Mouse (Mus musculus) NIH3T3 (cell line): ENCODE measurements around the gene Mgll.

Source experiments
- DNase-seq: peaks from one replicate; pipeline ENCODE4 v3.0.0-alpha.2; 2012; ENCODE audit warnings: low read depth

Gene Mgll

DNA sequence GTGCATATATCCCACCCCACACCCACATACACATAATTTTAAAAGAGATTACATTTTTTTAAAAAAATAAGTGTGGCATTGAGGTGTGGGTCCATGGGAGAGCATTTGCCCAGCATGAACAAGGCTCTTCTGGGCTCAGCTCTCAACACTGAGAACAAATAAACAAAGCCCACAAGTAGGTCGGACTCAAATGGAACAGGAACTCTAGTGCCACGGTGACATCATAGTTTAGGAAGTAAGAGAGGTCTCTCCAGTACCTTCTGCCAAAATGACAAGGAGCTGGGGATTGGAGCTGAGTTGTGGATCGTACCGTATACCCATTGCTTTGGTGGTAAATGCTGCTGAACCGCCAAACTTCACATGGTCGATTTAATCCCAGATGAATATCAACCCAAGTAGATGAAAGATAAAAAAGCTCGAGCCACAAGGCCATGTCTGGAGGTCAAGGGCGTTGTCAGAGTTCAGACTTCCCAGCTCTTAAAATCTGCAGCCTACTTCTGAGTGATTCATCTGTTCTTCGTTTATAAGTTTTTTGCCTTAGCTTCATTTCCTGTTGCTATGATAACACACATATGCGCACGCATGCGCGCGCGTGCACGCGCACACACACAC, 80.9 kb downstream of the Mgll start:
- no peak for DNase-seq

DNA sequence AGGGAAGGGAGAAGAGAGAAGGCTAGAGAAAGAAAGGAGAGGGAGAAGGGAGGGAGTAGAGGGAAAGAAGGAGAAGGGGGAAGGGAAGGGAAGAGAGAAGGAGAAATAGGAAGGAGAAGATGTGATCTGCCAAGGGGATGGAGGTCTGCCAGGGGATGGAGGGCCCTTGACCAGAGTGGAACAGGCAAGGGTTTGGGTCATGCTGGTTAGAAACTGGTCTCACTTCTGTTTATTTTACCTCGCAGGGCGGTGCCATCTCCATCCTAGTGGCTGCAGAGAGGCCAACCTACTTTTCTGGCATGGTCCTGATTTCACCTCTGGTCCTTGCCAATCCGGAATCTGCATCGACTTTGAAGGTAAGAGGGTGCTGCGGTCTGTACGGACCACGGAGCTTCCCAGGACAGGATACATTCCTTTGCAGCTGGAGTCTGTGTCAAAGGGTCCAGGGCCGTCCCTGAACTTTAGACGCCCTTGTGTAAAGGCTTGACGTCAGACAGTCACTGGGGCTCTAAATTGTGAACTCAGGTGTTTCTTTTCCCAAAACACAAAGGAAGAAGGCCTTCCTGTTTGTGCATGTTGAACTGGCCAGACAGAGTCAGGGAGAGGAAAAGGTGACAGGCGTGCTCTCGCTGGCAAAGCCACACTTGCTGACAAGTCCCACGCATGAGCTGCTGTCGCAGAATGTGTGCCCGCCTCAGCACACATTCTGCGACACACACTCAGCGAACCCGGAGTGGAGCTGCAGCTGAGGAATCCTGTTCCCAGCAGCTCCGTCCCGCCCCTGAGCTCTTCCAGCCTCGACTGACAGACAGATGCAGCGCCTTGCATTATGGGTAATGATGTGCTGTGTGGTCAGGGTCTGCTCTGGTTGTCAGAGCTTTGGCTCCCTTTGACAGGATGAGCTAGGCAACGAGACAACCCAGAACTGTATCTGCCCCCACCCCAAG, 85.2 kb downstream of the Mgll start:
- DNase-seq: no peak

DNA sequence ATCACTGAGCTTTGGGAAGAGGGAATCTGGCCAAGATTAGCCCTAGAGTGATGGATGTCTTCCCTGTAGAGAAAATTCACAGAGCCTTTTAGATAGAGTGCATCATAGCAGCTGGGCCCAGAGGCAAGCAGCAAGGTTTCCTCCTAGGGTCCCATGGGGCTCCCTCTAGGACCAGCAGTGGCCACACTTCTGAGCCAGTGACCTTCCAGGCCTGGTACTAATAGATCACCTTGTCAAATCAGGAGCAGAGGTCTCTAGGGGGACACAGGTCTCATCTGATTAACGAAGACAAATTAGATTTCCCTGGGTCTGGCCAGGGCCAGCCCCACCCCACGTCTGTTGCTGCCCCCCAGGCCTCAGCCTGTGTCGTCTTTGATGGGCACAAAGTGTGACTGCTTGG, 86.1 kb downstream of the Mgll start:
- DNase-seq: no peak

DNA sequence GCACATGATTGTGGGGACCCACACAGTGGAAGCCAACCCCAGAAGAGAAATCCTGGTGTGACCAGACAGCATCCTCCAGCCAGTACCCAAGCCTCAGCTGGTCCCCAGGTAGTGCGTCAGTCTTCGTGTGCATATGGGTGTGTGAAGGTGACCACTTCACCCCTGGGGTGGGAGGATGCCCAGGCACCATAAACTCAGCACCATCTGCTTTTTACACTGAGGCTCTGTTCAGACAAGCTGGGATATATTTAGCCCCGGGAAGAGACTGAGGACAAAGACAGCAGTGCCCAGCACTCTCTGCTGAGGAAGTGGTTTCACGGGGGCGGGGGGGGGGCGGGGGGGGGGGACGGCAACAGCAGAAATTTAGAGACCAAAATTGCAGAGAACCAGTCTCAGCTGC, 87.2 kb downstream of the Mgll start:
- DNase-seq: no peak

DNA sequence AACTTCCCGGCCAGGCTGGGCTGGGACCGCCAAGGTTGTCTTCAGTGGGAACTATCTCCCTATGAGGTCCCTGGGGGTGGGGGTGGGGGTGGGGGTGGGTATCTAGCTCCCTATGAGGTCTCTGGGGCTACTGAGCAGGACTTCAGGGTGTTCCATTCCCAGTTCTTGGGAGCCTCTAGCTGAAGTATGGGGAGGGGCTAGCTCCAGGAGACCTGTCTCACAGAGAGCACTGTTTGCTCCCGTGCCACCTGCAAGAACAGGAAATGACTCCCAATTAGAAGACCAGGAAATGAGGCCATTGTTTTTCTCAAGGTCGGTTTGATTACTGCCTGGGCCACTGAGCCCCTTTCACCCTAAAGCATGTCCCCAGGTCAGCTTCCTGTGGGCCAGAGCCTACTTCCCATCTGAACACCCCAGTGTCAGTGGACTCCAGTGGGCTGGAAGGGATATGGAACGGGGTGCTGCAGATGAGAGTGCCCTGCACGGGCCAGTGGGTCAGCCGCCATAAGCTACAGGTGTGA, 87.7 kb downstream of the Mgll start:
- no peak for DNase-seq

DNA sequence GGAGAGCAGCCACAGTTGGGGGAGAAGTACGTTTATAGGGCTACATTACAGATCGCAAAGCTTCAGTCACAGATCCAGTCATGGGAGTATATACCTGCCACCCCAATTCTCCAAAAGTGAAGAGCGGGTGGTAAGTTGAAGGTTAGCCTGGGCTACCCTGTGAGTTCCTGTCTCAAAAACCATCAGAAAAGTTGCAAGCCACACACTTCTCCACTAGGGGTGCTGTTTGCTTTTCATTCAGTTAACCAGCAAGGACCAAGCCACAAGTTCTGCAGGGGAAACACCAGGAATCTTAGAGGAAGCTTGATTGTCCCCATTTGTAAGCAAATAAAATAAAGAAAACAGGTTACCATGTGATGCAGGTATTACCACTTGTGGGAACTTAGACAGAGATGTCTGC, 88.7 kb downstream of the Mgll start:
- DNase-seq: peak; percentile 75

DNA sequence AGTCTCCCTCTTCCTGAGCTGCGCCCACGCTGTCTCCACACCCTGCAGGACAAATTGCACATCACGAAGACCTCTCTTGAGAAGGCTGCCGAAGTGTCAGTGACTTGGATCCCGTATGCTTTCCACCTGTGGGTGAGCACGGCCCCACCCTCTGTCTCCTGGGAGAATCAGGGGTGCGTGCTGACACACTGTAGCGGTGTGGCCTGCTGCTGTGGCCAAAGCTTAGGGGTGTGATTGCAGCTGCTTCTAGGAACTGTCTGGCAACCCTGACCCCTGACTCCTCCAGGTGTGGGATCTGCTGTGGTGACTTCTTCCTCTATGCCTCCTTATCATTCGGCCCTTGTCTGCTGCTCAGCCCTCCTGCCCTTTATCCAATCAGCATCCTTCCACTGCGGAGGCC, 89.6 kb downstream of the Mgll start:
- no peak for DNase-seq

DNA sequence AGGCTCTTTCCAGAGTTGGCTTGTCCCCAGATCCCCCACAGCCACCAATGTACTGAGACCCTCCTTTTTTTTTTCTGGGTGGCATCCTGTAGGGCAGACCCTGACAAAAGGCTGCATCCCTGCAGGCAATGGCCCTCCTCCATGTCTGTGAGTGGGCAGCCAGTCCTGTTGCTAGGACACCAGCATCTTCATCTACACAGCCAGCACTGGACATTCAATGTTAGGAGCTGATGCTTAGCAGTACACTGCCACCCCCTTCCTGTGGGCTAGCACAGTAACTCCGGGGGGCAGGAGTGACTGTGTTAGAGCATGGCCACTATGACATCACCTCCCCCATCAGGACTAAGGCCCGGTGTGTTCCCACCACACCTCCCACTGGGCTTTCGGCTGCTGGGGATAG, 90.8 kb downstream of the Mgll start:
- no peak for DNase-seq

DNA sequence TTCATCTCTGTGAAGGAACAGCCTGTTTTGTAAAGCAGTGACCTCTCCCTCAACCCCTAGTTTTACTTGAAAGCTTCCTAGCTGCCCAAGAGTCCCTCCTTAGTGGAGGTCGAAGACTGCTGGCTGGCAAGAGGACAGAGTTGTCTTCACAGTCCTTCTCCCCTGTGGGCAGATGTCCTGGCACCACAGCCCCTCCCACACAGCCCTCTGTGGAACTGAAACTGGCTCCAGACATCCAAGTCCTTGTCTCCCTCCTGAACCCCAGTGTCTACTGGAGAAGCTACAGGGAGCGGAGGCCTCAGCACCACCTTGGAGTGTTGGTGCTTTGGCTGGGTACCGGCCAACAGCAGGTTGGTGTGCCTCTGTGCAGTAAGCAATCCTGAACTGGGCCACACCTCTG, 91.3 kb downstream of the Mgll start:
- no peak for DNase-seq

DNA sequence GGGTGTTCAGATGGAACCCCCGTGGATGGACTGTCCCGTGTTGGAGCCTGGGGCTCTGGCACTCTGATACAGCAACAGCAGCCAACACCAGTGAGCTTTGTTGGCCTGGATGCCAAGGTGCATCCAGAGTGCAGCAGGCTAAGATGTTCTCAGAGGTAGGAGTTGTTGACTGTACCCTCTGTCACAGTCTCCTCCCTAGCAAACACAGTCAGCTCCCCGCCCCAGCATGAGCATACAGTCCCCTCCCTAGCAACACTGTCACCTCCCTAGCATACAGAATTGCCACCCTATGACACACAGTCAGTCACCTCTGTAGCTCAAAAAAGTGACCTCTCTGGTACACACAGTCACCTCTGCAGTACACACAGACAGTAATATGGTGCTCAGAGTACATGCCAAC, 92.7 kb downstream of the Mgll start:
- DNase-seq: no peak

DNA sequence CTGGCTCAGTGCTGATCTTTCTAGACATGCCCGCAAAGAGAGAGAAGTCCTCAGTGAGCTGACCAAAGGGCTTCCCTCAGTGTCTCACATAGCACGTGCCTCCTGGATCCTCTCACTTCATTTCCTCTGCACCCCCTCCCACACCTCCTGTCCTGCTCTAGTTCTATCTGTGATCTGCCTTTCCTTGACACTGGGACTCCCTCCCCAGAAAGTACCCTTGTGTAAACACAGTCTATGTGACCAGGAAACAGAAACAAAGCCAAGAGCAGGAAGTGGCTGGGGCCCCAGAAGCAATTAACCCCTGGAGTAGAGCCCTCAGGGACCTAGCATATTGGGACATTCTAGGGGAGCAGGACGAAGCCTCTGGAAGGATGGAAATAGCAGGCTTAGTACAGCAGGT, 96.6 kb downstream of the Mgll start:
- no peak for DNase-seq

DNA sequence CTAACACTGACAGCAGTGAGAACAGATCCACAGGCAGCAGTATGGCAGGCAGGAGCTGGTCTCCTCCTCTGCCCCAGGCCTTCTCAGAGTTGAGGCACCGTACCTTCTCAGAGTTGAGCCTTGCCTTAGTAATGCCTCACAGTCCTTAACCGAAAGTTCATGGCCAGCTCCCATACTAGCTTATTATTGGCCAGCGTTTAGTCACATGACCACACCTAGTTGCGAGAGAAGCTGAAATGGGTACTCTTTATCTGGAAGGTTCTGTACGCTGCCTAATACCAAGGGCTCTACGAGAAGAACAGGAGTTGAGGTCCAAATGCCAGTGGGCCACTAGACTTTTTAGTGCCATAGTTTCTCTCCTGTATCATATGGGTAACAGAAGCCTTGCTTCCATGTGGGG, 97.1 kb downstream of the Mgll start:
- no peak for DNase-seq

DNA sequence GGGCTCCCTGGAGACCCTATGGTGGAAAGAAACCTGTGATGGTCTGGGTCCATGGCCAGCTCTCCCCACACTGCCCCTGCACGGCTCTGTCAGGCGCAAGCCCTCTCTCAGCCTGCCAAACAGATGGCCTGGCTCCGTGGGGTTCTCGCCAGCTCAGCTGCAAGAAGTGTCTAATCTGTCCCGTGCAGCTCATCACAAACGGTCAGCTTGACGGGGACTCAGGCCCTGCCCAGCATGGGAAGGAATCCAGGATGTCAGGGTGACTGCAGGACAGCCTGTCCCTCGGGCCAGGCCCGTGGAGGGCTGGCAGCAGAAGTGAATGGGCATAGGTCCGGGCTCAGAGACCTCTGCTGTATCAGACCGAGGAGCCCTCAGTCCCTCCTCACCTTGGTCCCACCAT, 97.7 kb downstream of the Mgll start:
- DNase-seq: no peak

DNA sequence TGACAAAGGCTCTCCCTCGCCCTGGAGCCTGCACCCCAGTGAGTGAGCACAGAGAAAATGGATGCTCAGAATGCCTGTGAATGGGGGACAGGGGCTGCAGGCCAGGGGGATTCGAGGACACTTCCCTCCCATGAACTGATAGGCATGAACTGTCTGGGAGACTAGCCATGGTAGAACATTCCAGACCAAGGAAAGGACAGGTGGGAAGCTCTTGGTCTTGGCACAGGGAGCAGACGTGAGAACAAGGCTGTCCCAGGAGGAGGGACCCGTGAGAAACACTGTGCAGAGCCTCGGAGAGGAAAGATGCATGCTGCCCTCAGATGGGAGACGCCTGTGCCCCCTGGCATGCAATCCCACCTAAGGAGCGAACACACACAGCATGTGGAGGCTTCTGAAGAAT, 100.0 kb downstream of the Mgll start:
- DNase-seq: no peak

DNA sequence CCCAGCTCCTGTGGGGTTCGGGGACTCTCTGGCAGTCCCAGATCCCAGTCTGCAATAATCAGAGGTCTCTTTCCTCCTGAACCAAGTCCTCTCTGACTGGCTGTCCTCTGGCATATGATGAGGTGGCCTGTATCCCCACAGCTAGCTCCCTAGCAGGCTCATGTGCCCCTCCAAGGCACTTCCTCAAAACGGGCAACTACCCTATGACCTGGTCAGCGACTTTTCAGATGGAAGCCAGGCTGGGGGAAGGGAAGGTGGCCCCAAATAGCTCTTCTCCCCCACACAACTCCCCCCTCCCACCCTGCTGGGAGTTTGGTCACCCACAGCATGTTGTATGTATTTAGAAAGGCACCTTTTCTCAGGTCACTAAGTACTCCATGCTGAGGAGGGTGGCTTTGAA, 101.9 kb downstream of the Mgll start:
- no peak for DNase-seq

DNA sequence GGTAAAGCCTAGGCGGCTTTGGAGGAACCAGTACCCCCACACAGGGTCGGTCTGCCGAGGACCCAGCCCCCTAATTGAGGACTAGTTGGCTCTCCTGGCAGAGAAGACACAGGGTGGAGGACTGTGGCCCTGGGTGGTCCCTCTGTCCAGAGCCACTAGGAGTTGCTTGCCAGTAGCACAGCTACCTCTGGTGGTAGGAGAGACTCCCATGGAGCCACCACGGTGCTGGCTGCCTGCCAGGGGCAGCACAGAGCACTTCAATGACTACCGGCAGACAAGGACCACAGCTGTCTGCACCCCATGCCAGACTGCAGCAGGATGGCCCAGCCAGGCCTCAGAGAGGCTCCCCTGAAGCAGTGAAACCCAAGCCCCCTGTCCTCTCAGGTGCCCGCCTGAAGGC, 102.3 kb downstream of the Mgll start:
- peak; percentile 32 for DNase-seq

DNA sequence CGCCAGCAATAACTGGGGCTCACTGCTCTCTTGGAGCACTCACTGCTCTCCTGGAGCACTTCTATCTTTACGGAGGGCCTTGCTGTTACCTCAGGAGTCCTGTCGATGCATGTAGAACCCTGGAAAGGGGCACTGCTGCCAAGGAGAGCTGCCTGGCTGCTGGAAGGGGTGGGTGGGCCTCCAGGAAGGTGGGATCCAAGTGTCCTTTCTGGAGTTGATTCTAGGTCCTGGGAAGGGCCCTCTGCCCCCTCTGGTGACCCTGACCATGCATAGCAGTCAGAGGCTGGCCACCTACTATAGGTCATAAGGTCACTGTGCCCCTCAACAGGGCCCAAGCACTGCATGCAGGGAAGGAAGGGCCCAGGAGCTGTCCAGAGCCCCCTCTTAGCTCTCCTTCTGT, 102.8 kb downstream of the Mgll start:
- no peak for DNase-seq

DNA sequence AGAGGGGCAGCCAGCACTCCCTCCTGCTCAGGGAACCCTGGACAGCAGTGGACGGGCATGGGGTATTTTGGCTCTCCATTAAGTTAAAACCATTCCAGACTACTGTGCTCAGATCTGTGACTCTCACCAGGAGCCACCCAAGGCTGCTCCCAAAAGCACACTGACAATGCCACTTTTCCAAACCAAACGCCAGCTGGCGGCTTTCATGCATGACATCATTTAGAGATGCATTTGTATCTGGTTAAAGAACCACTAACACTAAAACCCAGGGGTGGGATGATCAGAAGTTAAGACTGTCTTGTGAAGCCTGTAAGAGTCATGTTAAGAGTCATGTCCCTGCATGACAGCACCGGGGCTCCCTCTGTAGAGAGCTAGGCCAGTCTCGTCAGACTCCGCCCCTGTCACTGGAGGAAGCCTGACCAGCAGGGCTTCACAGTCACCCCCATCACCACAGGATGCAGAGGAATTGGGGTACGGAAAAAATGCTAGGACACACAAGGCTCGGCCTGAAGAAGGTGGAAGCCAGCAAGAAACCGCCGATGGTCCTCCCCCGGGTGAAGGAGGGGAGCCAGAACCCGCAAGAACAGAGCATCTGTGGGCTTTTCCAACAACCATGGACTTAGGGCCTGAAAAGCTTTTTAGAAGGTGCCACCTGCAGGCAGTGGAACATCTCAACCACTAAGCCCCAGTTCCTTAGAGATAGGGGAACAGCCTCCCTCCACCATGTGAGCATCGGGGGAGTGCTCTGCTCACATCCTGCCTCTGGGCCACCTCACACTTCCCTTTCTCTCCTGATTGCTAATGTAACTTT, 103.4 kb downstream of the Mgll start:
- DNase-seq: no peak

DNA sequence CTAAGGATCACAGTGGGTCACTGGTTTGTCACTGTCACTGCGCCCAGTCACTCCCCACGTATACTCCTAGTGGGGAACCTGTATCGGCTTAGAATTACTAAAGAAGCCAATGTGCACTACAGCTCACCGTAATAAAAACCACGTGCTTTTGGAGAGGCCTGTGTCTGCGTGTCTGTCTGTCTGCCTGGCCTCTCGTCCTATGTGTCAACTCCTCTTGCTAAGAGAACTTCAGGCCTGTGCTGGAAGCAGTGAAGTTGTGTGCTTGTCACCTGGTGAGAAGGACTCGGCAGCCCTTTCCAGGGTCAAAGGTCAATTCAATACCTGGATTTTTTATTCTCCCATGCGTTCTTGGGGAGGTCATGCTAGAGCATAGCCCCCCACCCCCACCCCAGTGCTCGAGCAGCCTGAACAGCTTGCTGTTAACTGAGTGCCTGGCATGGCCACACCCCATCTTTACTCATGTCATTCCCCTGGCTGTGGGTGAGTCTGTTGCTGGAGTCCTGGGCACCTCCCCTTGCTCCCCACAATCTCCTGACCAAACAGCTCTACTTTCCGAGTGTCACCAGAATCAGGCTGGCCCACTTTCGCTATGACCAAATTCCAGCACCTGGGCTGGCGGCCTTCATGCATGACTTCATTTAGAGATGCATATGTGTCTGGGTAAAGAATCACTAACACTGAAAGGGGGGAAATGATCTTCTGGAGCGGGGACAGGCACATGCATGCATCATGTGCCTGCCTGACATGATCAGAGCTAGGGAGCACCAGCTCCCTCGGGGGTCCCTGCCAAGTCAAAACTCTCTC, 104.2 kb downstream of the Mgll start:
- DNase-seq: no peak

DNA sequence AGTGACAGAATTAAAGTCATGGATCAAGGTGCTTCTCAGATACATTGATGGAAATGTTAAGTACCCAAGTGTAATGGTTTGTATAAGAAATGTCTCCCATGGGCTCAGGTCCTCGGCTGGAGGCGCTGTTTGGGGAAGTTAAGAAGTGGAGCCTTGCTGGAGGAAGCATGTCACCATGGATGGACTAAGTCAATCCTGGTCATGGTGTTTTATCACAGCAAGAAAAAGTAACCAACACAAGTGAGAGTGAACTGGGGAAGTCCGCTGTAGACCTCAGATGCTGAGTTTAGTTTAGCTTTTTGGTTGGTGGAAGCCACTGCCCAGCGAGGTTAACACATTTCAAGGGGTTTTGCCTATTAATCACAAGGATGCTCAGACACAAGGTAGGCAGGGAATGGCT, 105.4 kb downstream of the Mgll start:
- DNase-seq: no peak

DNA sequence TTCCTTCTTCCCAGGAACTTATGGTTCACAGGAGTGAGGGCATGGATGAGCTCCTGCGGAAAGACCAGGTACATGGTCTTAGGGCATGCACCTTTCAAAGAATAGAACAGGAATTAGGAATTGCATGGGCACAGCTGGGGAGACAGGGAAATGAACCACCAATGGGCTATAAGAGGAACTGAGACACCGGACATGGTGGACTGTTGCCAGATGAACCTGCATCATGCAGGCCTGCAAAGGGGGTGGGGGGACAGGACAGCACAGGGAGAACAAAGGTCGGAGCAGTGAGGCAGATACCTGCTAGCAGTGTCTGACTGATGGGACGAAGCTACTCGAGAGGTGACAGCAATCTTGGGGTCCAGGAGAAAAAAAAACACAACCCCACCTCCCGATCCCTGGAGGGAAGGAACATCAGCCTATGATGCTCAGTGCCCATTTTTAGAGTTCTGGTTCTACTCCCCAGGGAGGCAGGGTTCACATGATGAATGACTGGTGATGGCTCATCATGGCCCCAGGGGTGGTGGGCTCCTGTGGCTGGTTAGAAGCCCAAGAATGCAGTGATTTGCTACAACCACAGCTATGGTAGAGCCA, 106.0 kb downstream of the Mgll start:
- DNase-seq: no peak
